Mouse (Mus musculus) midbrain, embryonic 14.5 days (tissue): Measurements from ENCODE around the gene Tmem201. TPM values are rescaled to one million over a fixed set of nuclear protein-coding genes. Genes with fewer than 3 reads are reported as not detected.

ENCODE experiments used
- ATAC-seq: fragments of 200-750 bp; cut with Nextera tagmentation; 2 replicates; pipeline ENCODE4 v1.8.0; 2017; ENCODE audit warnings: moderate number of reproducible peaks, moderate library complexity; ENCODE audit not compliant: low FRiP score, low TSS enrichment
- DNase-seq: peaks from one replicate; pipeline ENCODE4 v3.0.0-alpha.2; 2015
- H3K27ac ChIP-seq: fragments of 300-500 bp; sonication (generic); replicated peaks from 2 replicates; pipeline ENCODE4 v1.5.1; 2014; ENCODE audit warnings: mild to moderate bottlenecking, low read depth, low read length, moderate library complexity
- H3K27me3 ChIP-seq: fragments of 300-500 bp; sonication (generic); 2 replicates; pipeline ENCODE4 v1.6.1; 2014; ENCODE audit warnings: low read length, control low read depth, mixed read lengths; ENCODE audit not compliant: control insufficient read depth, insufficient read depth
- H3K36me3 ChIP-seq: fragments of 300-500 bp; sonication (generic); 2 replicates; pipeline ENCODE4 v1.6.1; 2014; ENCODE audit warnings: low read length, control low read depth; ENCODE audit not compliant: control insufficient read depth, insufficient read depth
- H3K4me1 ChIP-seq: fragments of 300-500 bp; sonication (generic); 2 replicates; pipeline ENCODE4 v1.6.1; 2014; ENCODE audit warnings: mild to moderate bottlenecking, antibody characterized with exemption, low read length, control low read depth; ENCODE audit not compliant: control insufficient read depth, insufficient read depth
- H3K4me2 ChIP-seq: fragments of 300-500 bp; sonication (generic); 2 replicates; pipeline ENCODE4 v1.6.1; 2014; ENCODE audit warnings: mild to moderate bottlenecking, low read length, moderate library complexity
- H3K4me3 ChIP-seq: fragments of 300-500 bp; sonication (generic); replicated peaks from 2 replicates; pipeline ENCODE4 v1.5.1; 2014; ENCODE audit warnings: low read depth, low read length
- H3K9ac ChIP-seq: fragments of 300-500 bp; sonication (generic); replicated peaks from 2 replicates; pipeline ENCODE4 v1.6.1; 2014; ENCODE audit warnings: mild to moderate bottlenecking, low read length, moderate library complexity
- H3K9me3 ChIP-seq: fragments of 300-500 bp; sonication (generic); 2 replicates; pipeline ENCODE4 v1.6.1; 2016; ENCODE audit warnings: low read length, control low read depth, mixed read lengths; ENCODE audit not compliant: control insufficient read depth
- WGBS: fragments of 180-500 bp; shearing (Covaris S2); extraction: QIAGEN DNeasy Blood & Tissue Kit; methylation state at CpG from one replicate; pipeline ENCODE4 v1.1.7; 2014; 5-methylcytosine and 5-hydroxymethylcytosine counted together
- polyA plus RNA-seq: library from polyadenylated mRNA; unstranded; fragments of >200 nt; fragmentation: Nextera tagmentation; extraction: Ambion mirVana; gene quantifications from 2 replicates; pipeline ENCODE4 v1.2.1, GENCODE M21; 2014

Tmem201 gene
- polyA plus RNA-seq, 1 experiment from 2014 or later = 30.8 TPM

DNA sequence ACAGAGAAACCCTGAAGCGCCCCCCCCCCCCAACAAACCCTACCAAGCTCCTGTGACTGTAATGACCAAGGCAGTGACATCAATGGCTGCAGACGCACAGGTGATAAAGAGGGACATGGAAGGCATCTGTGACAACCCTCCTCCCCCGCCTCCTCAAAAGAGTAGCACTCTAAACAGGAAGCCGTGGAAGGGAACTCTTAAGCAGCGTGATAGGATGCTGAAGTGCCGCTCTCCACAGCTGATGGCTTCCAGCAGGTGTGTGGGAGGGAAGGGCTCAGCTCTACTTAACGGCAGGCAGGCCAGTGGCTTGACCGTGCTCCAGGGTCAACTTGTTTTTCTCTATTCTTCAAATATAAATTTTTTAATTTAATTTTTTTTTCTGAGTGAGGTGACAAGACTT is 16.7 kb downstream of the Tmem201 start:
- H3K9me3 ChIP-seq = no peaks in the 10 kb centered on the region
- H3K36me3 ChIP-seq = peaks cover 83% of the 10 kb centered on the region
- WGBS = 94% methylated on average over 8 of the region's 8 CpGs
- no peak overlapping the region for H3K4me2 ChIP-seq
- DNase-seq (no peak), ATAC-seq (no peak)
- no peak overlapping the region for H3K9ac ChIP-seq
- H3K4me3 ChIP-seq = no peak overlapping the region
- peaks cover 10% of the 10 kb centered on the region; the same call in 1 of the 2 replicates for H3K4me1 ChIP-seq
- H3K27ac ChIP-seq = no peak overlapping the region
- no peaks in the 10 kb centered on the region for H3K27me3 ChIP-seq

DNA sequence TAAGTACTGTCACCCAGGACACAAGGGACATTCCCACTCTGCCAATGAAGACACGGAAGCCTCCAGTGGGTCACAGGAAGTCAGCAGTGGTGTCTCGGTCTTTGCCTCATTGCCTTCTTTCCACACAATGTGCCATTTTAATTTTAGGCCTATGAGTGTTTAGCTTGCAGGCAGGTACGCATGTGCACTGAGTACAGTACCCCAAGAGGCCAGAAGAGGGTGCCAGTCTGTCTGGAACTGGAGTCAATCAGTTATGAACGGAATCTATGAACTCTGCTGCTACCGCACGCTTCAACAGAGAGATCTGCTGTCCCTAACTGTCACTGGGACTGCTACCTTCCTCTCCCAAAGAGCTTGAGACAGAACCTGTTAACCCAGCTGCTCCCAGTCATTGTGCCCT is 18.2 kb downstream of the Tmem201 start:
- Histone ChIP-seq H3K4me2 (no peak overlapping the region), H3K4me3 (no peak overlapping the region), H3K27me3 (no peaks in the 10 kb centered on the region), H3K9me3 (no peaks in the 10 kb centered on the region), H3K36me3 (peaks cover 82% of the 10 kb centered on the region), H3K4me1 (peaks cover 9% of the 10 kb centered on the region; the same call in 1 of the 2 replicates), H3K27ac (no peak overlapping the region), H3K9ac (no peak overlapping the region)
- DNase-seq (peak; percentile 62), ATAC-seq (no peak)
- WGBS = 87% methylated on average over 6 of the region's 6 CpGs

GRCm38 (mm10) chr4:149714542-149714941 is 23.3 kb downstream of the Tmem201 start:
- H3K36me3 ChIP-seq = peaks cover 47% of the 10 kb centered on the region
- H3K9me3 ChIP-seq = no peaks in the 10 kb centered on the region
- DNase-seq = no peak
- 91% methylated on average over 3 of the region's 3 CpGs for WGBS
- no peak overlapping the region for H3K9ac ChIP-seq
- H3K27me3 ChIP-seq = no peaks in the 10 kb centered on the region
- ATAC-seq = no peak
- no peak overlapping the region for H3K4me2 ChIP-seq
- no peak overlapping the region for H3K4me3 ChIP-seq
- H3K4me1 ChIP-seq = no peaks in the 10 kb centered on the region
- no peak overlapping the region for H3K27ac ChIP-seq

- Histone ChIP-seq H3K9me3 (no peaks in the 10 kb centered on the region), H3K27ac (no peak overlapping the region), H3K9ac (no peak overlapping the region), H3K4me2 (no peak overlapping the region), H3K4me1 (no peaks in the 10 kb centered on the region), H3K27me3 (no peaks in the 10 kb centered on the region), H3K36me3 (peaks cover 22% of the 10 kb centered on the region), H3K4me3 (no peak overlapping the region)
- ATAC-seq (no peak), DNase-seq (peak; percentile 72)
- 19% methylated on average over 7 of the region's 7 CpGs for WGBS
Measured at GRCm38 (mm10) chr4:149711955-149712354, 25.9 kb downstream of the Tmem201 start.

DNA sequence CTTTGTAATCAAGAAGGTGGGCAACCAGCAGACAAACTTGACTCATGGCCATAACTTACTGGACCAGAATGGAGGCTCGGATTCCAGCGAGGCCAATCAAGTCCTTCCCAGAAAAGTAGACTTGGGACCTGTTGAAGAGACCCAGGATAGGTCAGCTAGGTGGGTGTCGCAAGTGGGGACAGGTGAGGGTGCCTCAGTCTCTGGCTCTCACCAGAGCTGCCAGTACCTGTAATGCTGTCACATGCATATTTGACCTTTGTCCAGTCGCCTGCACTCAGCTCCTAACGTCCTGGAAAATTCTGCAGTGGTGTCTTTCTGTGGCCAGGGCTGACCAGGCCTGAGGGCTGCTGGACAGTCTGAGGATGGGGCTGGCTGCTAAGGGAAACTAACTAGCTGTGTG is 26.4 kb downstream of the Tmem201 start:
- DNase-seq (no peak), ATAC-seq (no peak)
- H3K27me3 ChIP-seq = no peaks in the 10 kb centered on the region
- no peak overlapping the region for H3K4me2 ChIP-seq
- no peak overlapping the region for H3K9ac ChIP-seq
- peaks cover 18% of the 10 kb centered on the region for H3K36me3 ChIP-seq
- H3K4me1 ChIP-seq = no peaks in the 10 kb centered on the region
- H3K4me3 ChIP-seq = no peak overlapping the region
- H3K9me3 ChIP-seq = no peaks in the 10 kb centered on the region
- H3K27ac ChIP-seq = no peak overlapping the region
- 88% methylated on average over 5 of the region's 5 CpGs for WGBS

GRCm38 (mm10) chr4:149710510-149710909 is 27.3 kb downstream of the Tmem201 start:
- Histone ChIP-seq H3K4me3 (no peak overlapping the region), H3K36me3 (peaks cover 8% of the 10 kb centered on the region), H3K27ac (no peak overlapping the region), H3K9ac (no peak overlapping the region), H3K4me1 (no peaks in the 10 kb centered on the region), H3K9me3 (no peaks in the 10 kb centered on the region), H3K27me3 (no peaks in the 10 kb centered on the region), H3K4me2 (no peak overlapping the region)
- DNase-seq (peak; percentile 54), ATAC-seq (no peak)
- WGBS = 22% methylated on average over 5 of the region's 5 CpGs

GRCm38 (mm10) chr4:149705941-149706340 is 31.9 kb downstream of the Tmem201 start:
- H3K9me3 ChIP-seq = no peaks in the 10 kb centered on the region
- H3K4me1 ChIP-seq = no peaks in the 10 kb centered on the region
- H3K4me2 ChIP-seq = no peak overlapping the region
- no peak overlapping the region for H3K9ac ChIP-seq
- DNase-seq (no peak), ATAC-seq (no peak)
- no peak overlapping the region for H3K4me3 ChIP-seq
- WGBS = 90% methylated on average over 8 of the region's 8 CpGs
- H3K36me3 ChIP-seq = no peaks in the 10 kb centered on the region
- H3K27me3 ChIP-seq = no peaks in the 10 kb centered on the region
- no peak overlapping the region for H3K27ac ChIP-seq

GRCm38 (mm10) chr4:149705298-149705697 is 32.5 kb downstream of the Tmem201 start:
- ATAC-seq = no peak
- DNase-seq = no peak
- no peak overlapping the region for H3K4me2 ChIP-seq
- H3K9ac ChIP-seq = no peak overlapping the region
- 69% methylated on average over 7 of the region's 7 CpGs for WGBS
- H3K36me3 ChIP-seq = no peaks in the 10 kb centered on the region
- H3K4me1 ChIP-seq = no peaks in the 10 kb centered on the region
- no peaks in the 10 kb centered on the region for H3K9me3 ChIP-seq
- H3K27ac ChIP-seq = no peak overlapping the region
- no peak overlapping the region for H3K4me3 ChIP-seq
- no peaks in the 10 kb centered on the region for H3K27me3 ChIP-seq

- no peak for ATAC-seq
- 79% methylated on average over 19 of the region's 19 CpGs for WGBS
- H3K27ac ChIP-seq = no peak within 1 kb of the TSS
Measured at GRCm38 (mm10) chr4:149702210-149702979, 35.4 kb downstream of the Tmem201 start, which contains the start of gene Pik3cd. Pik3cd (minus strand) TSS chr4:149702571.

More at GRCm38 (mm10) chr4:149702210-149702979, 35.4 kb downstream of the Tmem201 start, which contains the start of gene Pik3cd:
- Histone ChIP-seq H3K9ac (no peak within 1 kb of the TSS), H3K4me2 (no peak within 1 kb of the TSS), H3K4me3 (no peak within 1 kb of the TSS), H3K36me3 (no peaks in the 10 kb centered on the region), H3K4me1 (0 out of 2 replicates have a peak, but pooled peaks cover 6% of the 10 kb centered on the region), H3K9me3 (no peaks in the 10 kb centered on the region), H3K27me3 (peaks cover 6% of the 10 kb centered on the region)
- DNase-seq = no peak
